Mouse (Mus musculus) urinary bladder, adult 18-20 months (tissue): Measurements from ENCODE around the gene Fgb.

Source experiments
- DNase-seq, 2 experiments: peaks; one replicate each; pipeline ENCODE4 v3.0.0; 2022; ENCODE audit warnings: low spot score in 2 of 2, mixed read lengths in 2 of 2

Fgb gene

GRCm38 (mm10) chr3:83049680-83050079 lies at the start of gene Fgb:
TSS of gene Fgb (minus strand) at chr3:83049863.
- no peak for DNase-seq

DNA sequence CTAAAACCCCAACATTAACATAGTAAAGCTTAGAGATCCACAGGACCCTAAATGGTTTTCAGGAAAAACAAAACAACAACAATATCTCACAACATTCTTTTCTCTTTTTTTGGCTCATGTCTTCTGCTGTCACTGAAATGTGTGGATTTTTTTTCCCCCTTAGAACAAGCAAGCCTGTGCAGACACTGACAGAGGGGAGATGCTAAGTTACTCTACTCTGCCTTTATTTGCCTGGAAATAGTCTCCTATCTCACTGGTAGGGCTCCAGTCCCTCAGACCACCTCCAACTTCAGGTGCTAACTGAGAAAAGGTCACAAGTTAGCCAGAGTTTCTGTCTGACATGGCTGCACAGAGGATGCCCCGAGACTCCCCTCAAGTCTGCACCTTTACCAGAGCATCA lies 49.5 kb upstream of the Fgb start:
- no peak for DNase-seq

GRCm38 (mm10) chr3:83098546-83099034 lies 48.9 kb upstream of the Fgb start:
- no peak for DNase-seq

DNA sequence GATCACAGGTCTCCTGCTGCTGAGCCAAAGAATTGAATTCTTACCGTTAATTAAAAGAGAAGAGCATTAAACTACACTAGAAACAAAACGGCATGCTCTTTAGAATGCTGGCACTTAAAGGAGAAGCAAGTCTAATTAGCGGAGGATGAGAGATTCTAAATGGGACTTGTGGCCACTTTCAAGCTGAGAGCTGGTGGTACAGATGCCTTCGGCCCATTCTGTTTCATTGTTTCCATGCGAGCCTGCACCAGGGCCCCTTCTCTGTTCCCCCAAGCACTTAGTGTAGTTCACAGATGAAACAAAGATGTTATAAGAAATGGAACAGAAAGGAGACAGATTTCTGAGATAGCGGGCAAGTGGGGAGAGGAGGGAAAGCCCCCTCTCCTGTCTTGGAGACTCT lies 47.9 kb upstream of the Fgb start:
- DNase-seq, result no peak

DNA sequence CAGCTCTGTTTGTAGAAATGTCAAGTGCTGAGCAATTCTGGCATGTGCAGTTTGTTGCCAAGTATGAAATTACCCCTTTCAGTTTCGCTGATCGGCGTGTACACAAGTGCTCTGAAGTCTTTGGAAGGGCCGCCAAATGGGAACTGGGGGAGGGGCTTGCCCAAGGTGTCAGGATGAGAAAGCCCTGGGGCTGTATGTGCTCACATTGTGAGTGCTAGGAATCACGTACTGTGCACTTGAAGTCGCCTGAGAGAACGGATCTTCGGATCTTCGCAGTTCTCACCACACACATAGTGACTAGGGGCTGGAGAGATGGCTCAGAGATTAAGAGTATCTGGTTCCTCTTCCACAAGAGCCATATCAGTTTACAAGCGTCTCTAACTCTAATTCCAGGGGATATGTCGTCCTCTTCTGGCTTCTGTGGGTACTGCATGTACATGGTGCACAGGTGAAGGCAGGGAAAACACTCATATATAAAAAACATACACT lies 30.9 kb upstream of the Fgb start:
- peak; percentile 27 to 47 for DNase-seq

DNA sequence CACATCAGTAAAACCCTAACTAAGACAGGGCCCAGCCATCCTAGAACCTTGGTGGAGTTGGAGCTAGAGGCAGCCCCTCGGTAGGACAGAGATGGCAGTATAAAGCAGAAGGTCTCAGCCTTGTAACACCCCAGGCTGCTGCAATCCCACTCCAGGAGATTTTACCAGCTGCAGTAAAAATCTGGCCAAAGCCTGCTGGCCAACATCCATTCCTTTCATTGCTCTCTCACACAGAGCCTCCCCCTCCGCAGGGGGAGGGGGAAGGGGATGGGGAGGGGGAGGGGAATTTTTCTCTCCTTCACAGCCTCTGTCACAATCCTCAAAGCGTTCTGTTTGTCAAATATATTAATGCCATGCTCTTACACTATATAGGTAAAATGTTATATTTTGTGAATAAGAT lies 26.9 kb upstream of the Fgb start:
- no peak for DNase-seq

- no peak for DNase-seq
Observed at GRCm38 (mm10) chr3:83070231-83070630, 20.6 kb upstream of the Fgb start.

DNA sequence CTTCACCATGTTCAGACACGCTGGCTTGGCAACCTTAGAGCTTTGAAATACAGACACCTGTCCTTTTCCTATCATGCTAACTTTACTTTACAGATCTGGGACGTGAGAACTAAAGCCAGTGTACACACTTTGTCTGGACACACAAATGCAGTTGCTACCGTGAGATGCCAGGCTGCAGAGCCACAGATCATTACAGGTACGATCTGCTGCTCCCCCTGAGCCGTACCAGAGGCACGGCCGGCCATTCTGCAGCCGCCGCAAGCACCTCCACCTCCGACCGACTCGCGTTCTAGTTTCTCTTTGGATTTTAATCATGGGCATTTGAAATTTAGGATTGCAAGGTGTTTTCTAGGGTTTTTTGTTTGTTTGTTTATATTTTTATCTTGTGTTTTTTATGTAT lies 19.2 kb upstream of the Fgb start:
- no peak for DNase-seq

DNA sequence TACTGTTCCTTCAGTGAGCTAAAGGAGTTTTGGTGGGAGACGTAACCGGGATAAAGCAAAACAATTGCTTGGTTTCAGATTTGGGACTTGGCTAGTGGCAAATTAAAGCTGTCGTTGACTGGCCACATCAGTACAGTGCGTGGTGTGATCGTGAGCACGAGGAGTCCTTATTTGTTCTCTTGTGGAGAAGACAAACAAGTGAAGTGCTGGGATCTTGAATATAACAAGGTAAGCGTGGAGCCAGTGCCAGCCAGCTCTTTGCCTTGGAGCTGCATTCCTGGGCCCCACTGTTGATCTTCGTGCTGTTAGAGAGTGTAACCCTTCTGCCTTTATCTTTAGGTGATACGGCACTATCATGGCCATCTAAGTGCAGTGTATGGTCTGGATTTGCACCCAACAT lies 18.3 kb upstream of the Fgb start:
- no peak for DNase-seq

DNA sequence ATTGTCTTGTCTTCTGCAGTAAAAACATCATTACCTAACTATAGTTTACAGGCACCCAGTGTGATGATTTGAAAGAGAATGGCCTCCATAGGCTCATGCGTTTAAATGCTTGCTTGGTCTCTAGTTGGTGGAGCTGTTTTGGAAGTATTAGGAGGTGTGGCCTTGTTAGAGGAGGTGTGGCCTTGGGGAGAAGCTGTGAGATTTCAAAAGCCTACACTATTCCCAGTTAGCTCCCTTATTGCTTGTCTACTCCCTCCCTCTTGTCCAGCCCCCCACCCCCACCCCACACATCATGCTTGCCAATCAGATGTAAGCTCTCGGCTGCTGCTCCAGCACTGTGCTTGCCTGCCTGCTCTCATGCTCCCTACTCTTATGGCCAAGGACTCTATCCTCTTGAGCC lies 7.4 kb upstream of the Fgb start:
- no peak for DNase-seq

- peak; percentile 98 to 99 for DNase-seq
Observed at GRCm38 (mm10) chr3:83055281-83056038, 5.8 kb upstream of the Fgb start, which contains the start of gene Plrg1. TSS of gene Plrg1 (plus strand) at chr3:83055522.

DNA sequence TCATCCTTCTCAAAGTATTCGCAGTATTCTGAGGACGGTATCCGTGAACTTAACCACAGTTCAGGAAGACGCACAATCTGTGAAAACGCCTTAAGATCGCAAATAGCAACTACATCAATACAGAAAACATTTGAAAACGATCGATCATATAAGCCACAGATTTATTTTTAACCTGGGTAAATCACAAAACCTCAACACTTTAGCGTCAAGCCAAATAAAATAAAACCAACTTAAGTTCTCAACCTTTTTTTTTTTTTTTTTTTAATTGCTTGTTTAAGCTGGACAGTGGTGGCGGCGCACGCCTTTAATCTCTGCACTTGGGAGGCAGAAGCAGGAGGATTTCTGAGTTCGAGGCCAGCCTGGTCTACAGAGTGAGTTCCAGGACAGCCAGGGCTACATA lies 5.1 kb upstream of the Fgb start:
- no peak for DNase-seq

DNA sequence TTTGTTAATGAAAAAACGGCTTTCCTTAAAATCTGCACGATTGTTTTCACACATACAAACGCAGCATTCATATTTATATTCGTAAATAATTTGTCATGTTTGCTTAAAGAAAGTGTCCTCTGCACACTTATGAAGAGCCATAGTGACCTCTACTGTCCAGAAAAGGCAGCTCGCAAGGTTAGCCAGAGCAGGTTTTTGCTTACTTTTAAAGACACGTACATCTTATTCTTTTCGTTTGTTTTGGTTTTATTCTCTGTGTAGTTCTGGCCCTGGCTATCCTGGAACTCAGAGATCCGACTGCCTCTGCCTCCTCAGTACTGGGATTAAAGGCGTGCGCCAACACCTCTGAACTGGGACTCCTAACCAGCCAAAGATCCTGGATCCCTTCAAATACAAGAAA lies 4.1 kb upstream of the Fgb start:
- DNase-seq, result peak in 1 of 2 experiments; percentile 18

- DNase-seq, result no peak
Observed at GRCm38 (mm10) chr3:83053126-83053525, 3.5 kb upstream of the Fgb start.

- no peak for DNase-seq
Observed at GRCm38 (mm10) chr3:83052102-83052501, 2.4 kb upstream of the Fgb start.

- DNase-seq, result no peak
Observed at GRCm38 (mm10) chr3:83050661-83051060, 998 bp upstream of the Fgb start.

DNA sequence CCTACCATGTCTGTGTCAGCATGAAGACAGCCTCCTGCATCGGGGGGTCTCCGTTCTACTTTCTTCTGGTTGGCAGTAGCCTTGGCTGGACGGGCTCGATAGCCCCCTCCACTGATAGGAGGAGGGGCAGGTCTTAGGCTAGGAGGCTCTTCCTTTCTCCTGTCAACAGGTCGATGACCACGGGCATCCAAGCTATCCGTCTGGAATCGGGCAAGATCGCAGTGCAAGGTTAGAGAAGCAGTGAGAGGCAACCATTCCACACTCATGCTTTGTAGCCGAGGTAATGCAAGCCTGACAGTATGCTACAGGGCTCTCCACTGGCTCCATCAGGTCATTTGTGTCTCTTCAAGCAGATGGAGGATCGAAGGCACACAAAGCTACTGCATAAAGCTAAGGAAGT lies 3.0 kb downstream of the Fgb start:
- no peak for DNase-seq

GRCm38 (mm10) chr3:83042451-83042850 lies 7.2 kb downstream of the Fgb start:
- DNase-seq, result no peak

DNA sequence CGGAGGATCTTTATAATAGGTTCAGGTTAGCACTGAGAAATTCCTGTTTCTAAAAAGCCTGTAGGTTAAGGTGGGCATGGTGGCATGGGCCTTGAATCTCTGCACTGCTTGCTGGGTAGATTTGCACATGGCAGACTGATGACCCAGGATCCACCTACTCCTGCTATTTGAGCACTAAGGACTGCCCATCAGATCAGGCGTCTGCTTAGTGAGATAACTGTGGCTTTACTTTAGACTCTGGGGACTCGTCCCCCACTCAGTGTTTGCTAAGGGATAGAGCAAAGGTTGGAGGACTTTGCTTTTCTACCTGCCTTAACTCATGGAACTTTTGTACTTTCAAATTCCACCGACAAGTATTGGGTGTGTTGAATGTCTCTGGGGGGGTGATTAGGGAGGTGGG lies 10.0 kb downstream of the Fgb start:
- DNase-seq, result no peak

DNA sequence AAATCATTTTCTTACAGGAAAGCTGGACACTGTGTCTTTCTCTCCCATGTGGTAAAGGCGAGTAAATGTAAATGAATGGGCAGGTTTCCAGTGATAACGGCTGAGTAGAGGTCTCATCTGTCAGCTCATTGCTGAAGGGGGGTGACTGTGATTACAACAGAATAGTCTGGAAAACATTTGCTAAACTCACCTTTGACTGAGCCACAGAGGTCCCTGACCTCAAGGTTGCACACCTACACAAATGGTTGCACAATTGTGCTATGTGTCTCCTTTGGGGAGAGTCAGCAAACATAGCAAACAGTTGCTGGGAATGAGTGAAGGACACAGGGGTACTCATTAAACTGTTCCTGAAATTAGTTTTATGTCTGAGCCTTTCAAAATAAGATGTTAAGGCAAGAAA lies 10.8 kb downstream of the Fgb start:
- no peak for DNase-seq

DNA sequence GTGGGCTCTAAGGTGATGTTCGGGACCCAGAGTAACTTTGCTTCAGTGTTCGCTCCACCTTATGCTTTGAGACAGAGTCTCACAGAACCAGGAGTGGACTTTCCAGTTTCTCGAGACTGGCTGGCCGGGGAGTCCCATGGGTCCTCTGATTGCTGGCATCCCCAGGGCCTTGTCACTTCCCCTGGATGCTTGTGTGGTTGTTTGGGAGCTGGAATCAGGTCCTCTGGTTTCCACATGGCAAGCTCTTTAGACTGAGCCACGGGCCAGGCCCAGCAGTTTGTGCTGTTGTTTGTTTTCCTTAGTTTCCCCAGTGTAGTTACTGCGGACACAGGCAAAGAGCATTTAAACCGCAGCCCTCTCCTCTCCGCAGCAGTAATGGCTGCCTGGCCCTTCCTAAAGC lies 15.9 kb downstream of the Fgb start:
- no peak for DNase-seq

- DNase-seq, result no peak
Observed at GRCm38 (mm10) chr3:83032746-83033308, 16.8 kb downstream of the Fgb start.

DNA sequence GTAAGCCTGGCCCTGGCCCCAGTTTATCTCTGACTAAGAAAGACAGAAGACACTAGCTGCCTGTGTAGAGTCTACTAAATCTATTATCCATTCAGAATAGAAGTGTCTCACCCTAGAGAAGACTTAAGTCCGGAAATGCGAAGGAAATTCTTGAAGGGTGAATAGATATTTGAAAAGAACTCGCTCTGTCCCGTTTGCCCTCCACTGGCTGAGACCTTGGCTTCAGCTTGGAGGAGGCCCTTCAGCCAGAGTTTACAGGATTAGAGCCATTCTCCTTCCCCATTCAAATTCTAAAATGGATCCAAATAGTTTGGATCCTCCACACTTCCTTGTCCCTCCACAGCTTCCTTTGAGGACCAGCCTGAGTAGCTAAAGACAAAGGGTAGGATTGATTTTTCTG lies 19.3 kb downstream of the Fgb start:
- DNase-seq, result no peak
